Mouse (Mus musculus): ENCODE measurements around the gene Mc3r. TPM values are rescaled to one million over a fixed set of nuclear protein-coding genes. Genes with fewer than 3 reads are reported as not detected.

The Mc3r gene
- not detected in 2 replicates for polyA plus RNA-seq (2012; rRNA removed)

DNA sequence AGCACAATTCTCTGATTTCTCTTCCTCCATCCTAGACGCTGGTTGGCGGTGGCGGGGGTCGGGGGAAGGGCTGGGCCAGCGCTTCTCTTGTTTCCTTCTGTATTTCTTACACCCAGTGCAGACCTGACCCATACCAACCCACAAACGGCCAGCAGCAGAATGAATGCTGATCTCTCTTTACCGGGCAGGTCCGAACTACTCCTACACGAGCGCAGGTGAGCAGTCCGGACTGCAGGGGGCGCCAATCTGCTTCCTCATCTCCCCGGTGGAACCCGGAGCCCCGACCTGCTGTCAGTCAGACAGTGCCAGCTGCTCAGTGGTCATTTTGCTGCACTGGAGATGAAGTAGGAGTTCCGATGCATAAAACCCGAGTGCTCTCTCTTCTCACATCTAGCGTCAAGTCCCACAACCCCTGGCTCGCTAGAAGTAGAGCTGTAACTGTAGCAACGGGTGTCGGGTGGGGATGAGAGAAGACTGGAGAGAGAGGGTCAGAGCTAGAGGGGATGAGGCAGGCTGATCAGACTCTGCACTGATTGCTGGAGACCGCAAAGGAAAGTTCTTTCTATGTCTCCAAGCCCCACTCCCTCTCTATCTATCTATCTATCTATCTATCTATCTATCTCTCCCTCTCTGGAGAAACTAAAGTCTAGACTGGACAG is at the start of gene Mc3r:
Mc3r (plus strand) TSS at position 387 of the 659 bp plus-strand sequence.
- 16% methylated on average over 22 of the region's 22 CpGs for WGBS
- DNase-seq = peak; percentile 9

DNA sequence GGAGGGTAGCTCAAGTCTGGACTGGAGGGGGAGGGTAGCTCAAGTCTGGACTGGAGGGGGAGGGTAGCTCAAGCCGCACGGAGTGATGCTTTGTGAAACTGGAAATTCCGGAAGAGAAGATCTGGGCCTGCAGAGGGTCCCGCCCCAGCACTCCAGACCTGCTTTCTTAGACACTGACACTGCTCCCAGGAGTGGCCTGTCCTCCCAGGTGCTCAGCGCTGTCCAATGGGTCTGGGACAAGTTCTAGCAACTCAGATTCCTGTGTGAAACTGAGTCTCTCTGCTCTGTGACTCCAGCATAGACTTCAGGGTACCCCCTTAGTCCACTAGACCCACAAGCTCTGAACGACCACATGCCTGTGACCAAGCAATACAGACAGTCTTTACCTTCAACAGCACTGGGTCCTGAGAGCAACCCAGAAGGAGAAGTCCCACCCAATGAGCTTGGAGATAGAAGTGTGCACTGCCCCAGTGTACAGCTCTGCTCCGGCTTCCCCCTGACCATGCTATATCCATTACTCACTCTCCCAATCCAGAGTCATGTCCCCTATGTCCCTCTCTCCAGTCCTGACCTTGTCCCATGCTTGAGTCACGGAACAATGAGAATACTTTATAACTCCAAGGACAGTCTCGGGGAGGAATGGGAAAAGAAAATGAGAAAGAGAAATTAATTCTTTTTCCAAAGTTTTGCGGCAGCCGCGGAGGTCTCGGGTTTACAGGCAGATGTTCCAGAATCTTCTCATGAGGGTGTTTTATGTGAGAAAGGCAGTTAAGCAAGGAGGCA is 46.1 kb upstream of the Mc3r start:
- TF ChIP-seq POLR2A (IDR thresholded peaks at IDR 0.05; ENCODE audit: control insufficient read depth, extremely low read depth, insufficient read depth, low read length, poor library complexity) (no peak), CTCF (IDR thresholded peaks at IDR 0.05; ENCODE audit: borderline replicate concordance, control insufficient read depth, extremely low read depth, insufficient read depth, low read length, poor library complexity) (no peak)
- H3K27me3 ChIP-seq (ENCODE audit: control insufficient read depth, insufficient read depth, low read length) = no peaks in the 10 kb centered on the region
- H3K36me3 ChIP-seq (ENCODE audit: control insufficient read depth, insufficient read depth, low read length) = no peaks in the 10 kb centered on the region
- no peak overlapping the region for H3K27ac ChIP-seq (ENCODE audit: control insufficient read depth, insufficient read depth, low read length)
- WGBS = 91% methylated on average over 13 of the region's 13 CpGs
- DNase-seq = no peak
- H3K4me1 ChIP-seq (replicated peaks; ENCODE audit: control insufficient read depth, insufficient read depth, low read length) = no peaks in the 10 kb centered on the region
- H3K4me3 ChIP-seq (ENCODE audit: control insufficient read depth, insufficient read depth, low read length) = no peak overlapping the region

More for the DNA sequence above, at the start of gene Mc3r:
- H3K36me3 ChIP-seq (ENCODE audit: control insufficient read depth, insufficient read depth, low read length) = no peaks in the 10 kb centered on the region
- no peaks in the 10 kb centered on the region for H3K4me1 ChIP-seq (replicated peaks; ENCODE audit: control insufficient read depth, insufficient read depth, low read length)
- H3K27ac ChIP-seq (ENCODE audit: control insufficient read depth, insufficient read depth, low read length) = no peak within 1 kb of the TSS
- no peaks in the 10 kb centered on the region for H3K27me3 ChIP-seq (ENCODE audit: control insufficient read depth, insufficient read depth, low read length)
- TF ChIP-seq CTCF (IDR thresholded peaks at IDR 0.05; ENCODE audit: borderline replicate concordance, control insufficient read depth, extremely low read depth, insufficient read depth, low read length, poor library complexity) = peak; percentile 44; the same call in 1 of the 2 replicates
- TF ChIP-seq POLR2A (IDR thresholded peaks at IDR 0.05; ENCODE audit: control insufficient read depth, extremely low read depth, insufficient read depth, low read length, poor library complexity) = no peak
- H3K4me3 ChIP-seq (ENCODE audit: control insufficient read depth, insufficient read depth, low read length) = no peak within 1 kb of the TSS

DNA sequence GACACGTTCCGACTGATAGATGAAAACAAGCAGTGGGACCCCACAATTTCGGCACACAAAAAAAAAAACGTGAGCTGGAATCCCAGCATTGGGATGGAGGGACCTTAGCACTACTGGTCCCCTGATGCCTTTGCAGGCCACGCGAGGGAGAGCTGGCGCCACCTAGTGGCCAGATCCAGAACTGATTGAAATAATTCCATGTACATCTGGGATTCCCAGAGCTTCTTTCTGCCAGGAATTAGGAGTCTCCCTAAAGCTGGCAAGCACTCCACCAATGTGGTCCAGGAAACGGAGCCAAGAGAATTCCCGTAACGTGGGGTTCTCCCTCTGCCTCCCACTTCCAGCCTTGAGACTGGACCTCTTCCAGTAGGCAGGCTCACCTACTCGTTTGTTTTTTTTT is 41.3 kb upstream of the Mc3r start:
- 18% methylated on average over 11 of the region's 11 CpGs for WGBS
- Histone ChIP-seq H3K27me3 (ENCODE audit: control insufficient read depth, insufficient read depth, low read length) (no peaks in the 10 kb centered on the region), H3K4me1 (replicated peaks; ENCODE audit: control insufficient read depth, insufficient read depth, low read length) (no peaks in the 10 kb centered on the region), H3K4me3 (ENCODE audit: control insufficient read depth, insufficient read depth, low read length) (no peak overlapping the region), H3K27ac (ENCODE audit: control insufficient read depth, insufficient read depth, low read length) (no peak overlapping the region), H3K36me3 (ENCODE audit: control insufficient read depth, insufficient read depth, low read length) (no peaks in the 10 kb centered on the region)
- peak; percentile 77; the same call in 1 of the 2 replicates for TF ChIP-seq CTCF (IDR thresholded peaks at IDR 0.05; ENCODE audit: borderline replicate concordance, control insufficient read depth, extremely low read depth, insufficient read depth, low read length, poor library complexity)
- no peak for TF ChIP-seq POLR2A (IDR thresholded peaks at IDR 0.05; ENCODE audit: control insufficient read depth, extremely low read depth, insufficient read depth, low read length, poor library complexity)
- peak; percentile 57 for DNase-seq

DNA sequence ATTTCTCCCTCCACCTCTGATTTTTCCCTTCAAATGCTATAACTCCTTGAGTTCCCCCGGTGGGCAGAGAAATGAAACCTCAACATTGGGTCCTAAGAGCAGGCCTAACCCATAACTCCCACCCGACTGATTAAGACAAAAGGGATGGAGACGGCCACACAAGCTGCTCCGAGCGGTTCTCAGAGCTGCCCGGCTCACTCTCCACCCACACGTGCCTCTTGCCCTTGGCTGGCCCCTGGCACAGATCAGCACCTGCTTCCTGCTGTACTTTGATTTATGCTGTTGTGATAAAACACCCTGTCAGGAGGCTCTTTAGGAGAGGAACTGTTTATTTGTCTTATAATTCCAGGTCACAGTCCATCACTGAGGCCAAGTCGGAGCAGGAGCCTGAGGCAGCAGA is 34.8 kb upstream of the Mc3r start:
- WGBS = 73% methylated on average over 8 of the region's 8 CpGs
- Histone ChIP-seq H3K27ac (ENCODE audit: control insufficient read depth, insufficient read depth, low read length) (no peak overlapping the region), H3K36me3 (ENCODE audit: control insufficient read depth, insufficient read depth, low read length) (no peaks in the 10 kb centered on the region), H3K4me1 (replicated peaks; ENCODE audit: control insufficient read depth, insufficient read depth, low read length) (no peaks in the 10 kb centered on the region), H3K4me3 (ENCODE audit: control insufficient read depth, insufficient read depth, low read length) (no peak overlapping the region), H3K27me3 (ENCODE audit: control insufficient read depth, insufficient read depth, low read length) (no peaks in the 10 kb centered on the region)
- TF ChIP-seq POLR2A (IDR thresholded peaks at IDR 0.05; ENCODE audit: control insufficient read depth, extremely low read depth, insufficient read depth, low read length, poor library complexity) (no peak), CTCF (IDR thresholded peaks at IDR 0.05; ENCODE audit: borderline replicate concordance, control insufficient read depth, extremely low read depth, insufficient read depth, low read length, poor library complexity) (no peak)
- DNase-seq = no peak

DNA sequence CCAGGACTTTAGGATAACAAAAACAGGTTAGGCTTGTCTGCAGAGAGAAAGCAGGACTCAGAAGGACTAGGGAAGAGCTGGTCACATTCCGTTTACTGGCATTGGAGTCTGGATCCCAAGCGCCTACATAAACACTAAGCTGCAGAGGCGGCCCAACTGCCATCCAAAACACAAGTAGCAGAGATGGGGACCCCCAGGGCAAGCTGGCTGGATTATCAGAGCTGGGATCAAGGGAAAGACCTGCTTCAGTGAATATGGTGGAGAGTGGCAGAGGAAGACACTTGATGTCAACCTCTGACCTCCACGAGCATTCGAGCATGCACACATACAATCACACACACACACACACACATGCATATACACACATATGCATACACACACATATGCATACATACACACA is 34.0 kb upstream of the Mc3r start:
- no peaks in the 10 kb centered on the region for H3K27me3 ChIP-seq (ENCODE audit: control insufficient read depth, insufficient read depth, low read length)
- no peaks in the 10 kb centered on the region for H3K36me3 ChIP-seq (ENCODE audit: control insufficient read depth, insufficient read depth, low read length)
- WGBS = 90% methylated on average over 5 of the region's 5 CpGs

DNA sequence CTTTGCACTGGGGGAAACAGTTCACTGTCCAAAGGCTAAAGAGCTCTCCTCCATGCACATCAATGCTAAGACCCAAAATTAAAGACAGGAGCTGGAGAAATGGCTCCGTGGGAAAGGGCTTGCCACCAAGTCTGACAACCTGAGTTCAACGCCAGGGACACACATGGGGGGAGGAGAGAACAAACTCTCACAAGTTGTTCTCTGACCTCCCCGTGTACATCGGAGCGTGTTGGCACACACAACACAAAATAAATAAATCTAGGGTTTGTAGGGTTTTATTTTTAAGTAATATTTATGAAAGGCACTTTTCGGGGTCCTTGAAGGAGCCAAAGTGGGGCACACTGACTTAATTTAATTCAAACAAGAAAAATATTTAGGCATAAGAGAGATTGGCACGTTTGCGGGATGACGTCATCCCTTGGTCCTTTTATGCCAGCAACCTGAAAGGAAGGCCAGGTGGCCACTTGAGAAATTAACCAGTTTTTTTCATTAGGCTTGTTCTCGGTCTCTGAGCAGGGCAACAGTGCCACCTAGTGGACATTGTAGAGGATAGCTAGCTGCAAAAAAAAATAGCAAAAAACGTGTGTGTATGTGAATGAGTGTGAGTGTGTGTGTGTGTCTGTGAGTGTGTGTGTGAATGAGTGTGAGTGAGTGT is 32.7 kb upstream of the Mc3r start:
- TF ChIP-seq POLR2A (IDR thresholded peaks at IDR 0.05; ENCODE audit: control insufficient read depth, extremely low read depth, insufficient read depth, low read length, poor library complexity) (no peak), CTCF (IDR thresholded peaks at IDR 0.05; ENCODE audit: borderline replicate concordance, control insufficient read depth, extremely low read depth, insufficient read depth, low read length, poor library complexity) (no peak)
- H3K4me1 ChIP-seq (replicated peaks; ENCODE audit: control insufficient read depth, insufficient read depth, low read length) = no peaks in the 10 kb centered on the region
- no peak for DNase-seq
- H3K36me3 ChIP-seq (ENCODE audit: control insufficient read depth, insufficient read depth, low read length) = no peaks in the 10 kb centered on the region
- H3K4me3 ChIP-seq (ENCODE audit: control insufficient read depth, insufficient read depth, low read length) = no peak overlapping the region
- H3K27me3 ChIP-seq (ENCODE audit: control insufficient read depth, insufficient read depth, low read length) = no peaks in the 10 kb centered on the region
- H3K27ac ChIP-seq (ENCODE audit: control insufficient read depth, insufficient read depth, low read length) = no peak overlapping the region
- WGBS = 45% methylated on average over 11 of the region's 11 CpGs

More for the DNA sequence above, 34.0 kb upstream of the Mc3r start:
- Histone ChIP-seq H3K4me3 (ENCODE audit: control insufficient read depth, insufficient read depth, low read length) (no peak overlapping the region), H3K27ac (ENCODE audit: control insufficient read depth, insufficient read depth, low read length) (no peak overlapping the region), H3K4me1 (replicated peaks; ENCODE audit: control insufficient read depth, insufficient read depth, low read length) (no peaks in the 10 kb centered on the region)
- DNase-seq = no peak
- TF ChIP-seq CTCF (IDR thresholded peaks at IDR 0.05; ENCODE audit: borderline replicate concordance, control insufficient read depth, extremely low read depth, insufficient read depth, low read length, poor library complexity) (no peak), POLR2A (IDR thresholded peaks at IDR 0.05; ENCODE audit: control insufficient read depth, extremely low read depth, insufficient read depth, low read length, poor library complexity) (no peak)
